Mouse (Mus musculus) heart, adult 2 months (tissue): ENCODE measurements around the gene Irf9. TPM values are rescaled to one million over a fixed set of nuclear protein-coding genes. Genes with fewer than 3 reads are reported as not detected.

Experiments
- DNase-seq, 2 experiments: peaks; one replicate each; pipeline ENCODE4 v3.0.0; 2021
- H3K27ac ChIP-seq: fragments of 200-600 bp; 2 replicates; pipeline ENCODE4 v1.8.1; 2022
- H3K27me3 ChIP-seq: fragments of 200-500 bp; 2 replicates; pipeline ENCODE4 v1.6.1; 2012; ENCODE audit warnings: mild to moderate bottlenecking, low read length, inconsistent platforms, mixed read lengths; ENCODE audit not compliant: control insufficient read depth, insufficient read depth
- H3K36me3 ChIP-seq: fragments of 200-500 bp; 2 replicates; pipeline ENCODE4 v1.6.1; 2012; ENCODE audit warnings: low read length, inconsistent platforms; ENCODE audit not compliant: control insufficient read depth, insufficient read depth
- H3K4me1 ChIP-seq: fragments of 200-500 bp; 2 replicates; pipeline ENCODE4 v1.6.1; 2011; ENCODE audit warnings: low read length; ENCODE audit not compliant: control insufficient read depth, insufficient read depth
- H3K4me3 ChIP-seq: fragments of 200-600 bp; 2 replicates; pipeline ENCODE4 v1.8.1; 2022
- H3K79me2 ChIP-seq: fragments of 200-500 bp; replicated peaks from 2 replicates; pipeline ENCODE4 v1.6.1; 2012; ENCODE audit warnings: mild to moderate bottlenecking, inconsistent platforms, low read length, moderate library complexity, mixed read lengths; ENCODE audit not compliant: control insufficient read depth, insufficient read depth
- H3K9ac ChIP-seq: fragments of 200-500 bp; 2 replicates; pipeline ENCODE4 v1.6.1; 2012; ENCODE audit warnings: low read depth, mild to moderate bottlenecking, control low read depth, inconsistent platforms, low read length, mixed read lengths
- CTCF ChIP-seq: fragments of 200-600 bp; IDR thresholded peaks from 2 replicates; pipeline ENCODE4 v1.8.1; 2022; ENCODE audit warnings: antibody characterized with exemption, mild to moderate bottlenecking, moderate library complexity
- EP300 ChIP-seq: fragments of 200-500 bp; IDR thresholded peaks from 2 replicates; pipeline ENCODE4 v1.6.1; 2011; ENCODE audit warnings: low read depth, low read length, control low read depth; ENCODE audit not compliant: insufficient read depth
- POLR2A ChIP-seq: fragments of 200-500 bp; IDR thresholded peaks from 2 replicates; pipeline ENCODE4 v1.6.1; 2011; ENCODE audit warnings: mild to moderate bottlenecking, low read depth, low read length, control low read depth; ENCODE audit not compliant: insufficient read depth
- WGBS: fragments of 180-500 bp; shearing (Covaris S2); methylation state at CpG from one replicate; pipeline ENCODE4 v1.1.7; 2018; 5-methylcytosine and 5-hydroxymethylcytosine counted together
- intact Hi-C: fragments of 180-260 bp; cut with DNase I; formaldehyde crosslinking; loops from one replicate; pipeline ENCODE4 v1.15.1; 2025
- polyA plus RNA-seq: library from polyadenylated mRNA; depleted of rRNA; stranded (reverse); fragments of >200 nt; gene quantifications from 2 replicates; pipeline ENCODE4 v1.2.3, GENCODE M21; 2012
- total RNA-seq, 2 experiments: library from RNA; stranded (reverse); gene quantifications; 2 replicates each; pipeline ENCODE4 v1.2.3; 2021

The Irf9 gene
- total and polyA plus RNA-seq, 3 experiments, result 9.7 to 22.2 (median 9.8) TPM

GRCm38 (mm10) chr14:55577871-55578667 is 25.3 kb upstream of the Irf9 start, which contains the start of gene Psme1:
TSS of gene Psme1 (plus strand) at chr14:55578123.
- Histone ChIP-seq H3K4me1 (peaks cover 3% of the 10 kb centered on the region; the same call in 1 of the 2 replicates), H3K27me3 (no peaks in the 10 kb centered on the region), H3K4me3 (peak within 1 kb of the TSS; percentile 98), H3K36me3 (no peaks in the 10 kb centered on the region), H3K9ac (peak within 1 kb of the TSS; percentile 95), H3K27ac (peak within 1 kb of the TSS; percentile 94), H3K79me2 (0 out of 2 replicates have a peak, but pooled peaks cover 4% of the 10 kb centered on the region)
- intact Hi-C loops, result loop anchor here (1.0 kb wide), 1 partner anchor 18 kb away; the partner anchor contains the start of genes A730061H03Rik and Dcaf11
- TF ChIP-seq EP300 (0 out of 2 replicates have a peak, but pooled peaks have one; percentile 18), CTCF (no peak), POLR2A (peak; percentile 84)
- peak; percentile 86 to 90 for DNase-seq
- WGBS, result under 1% methylated on average over 32 of the region's 32 CpGs

DNA sequence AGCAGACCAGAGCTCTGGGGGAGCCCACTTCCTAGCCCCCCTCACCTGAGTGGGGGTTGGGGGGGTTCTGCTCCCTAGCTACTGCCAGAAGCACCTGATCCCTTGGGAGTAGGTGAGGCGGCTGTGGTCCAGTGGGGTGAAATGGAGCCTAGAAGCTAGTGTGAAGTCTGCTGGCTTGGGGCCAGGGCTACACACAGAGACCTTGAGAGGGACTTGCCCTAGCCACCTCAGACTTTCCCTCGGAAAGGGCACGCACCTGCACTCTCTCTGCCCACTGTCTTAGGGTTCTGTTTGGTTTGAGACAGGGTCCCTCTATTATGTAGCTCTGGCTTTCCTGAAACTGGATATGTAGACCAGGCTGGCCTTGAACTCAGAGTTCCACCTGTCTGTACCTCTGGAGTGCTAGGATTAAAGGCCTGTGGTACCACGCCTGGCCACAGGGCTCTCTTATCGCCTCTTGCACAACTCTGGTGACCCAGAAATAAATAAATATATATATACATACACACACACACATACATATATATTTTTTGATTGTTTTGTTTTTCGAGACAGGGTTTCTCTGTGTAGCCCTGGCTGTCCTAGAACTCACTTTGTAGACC is 24.6 kb upstream of the Irf9 start:
- DNase-seq, result peak in 1 of 2 experiments; percentile 73
- no peaks in the 10 kb centered on the region for H3K36me3 ChIP-seq
- peak overlapping the region; percentile 94 for H3K27ac ChIP-seq
- WGBS, result 23% methylated on average over 6 of the region's 6 CpGs
- H3K79me2 ChIP-seq, result 0 out of 2 replicates have a peak, but pooled peaks cover 4% of the 10 kb centered on the region
- peaks cover 3% of the 10 kb centered on the region; the same call in 1 of the 2 replicates for H3K4me1 ChIP-seq
- no peaks in the 10 kb centered on the region for H3K27me3 ChIP-seq
- TF ChIP-seq CTCF (no peak), EP300 (no peak), POLR2A (no peak)
- intact Hi-C loops, result loop anchor here (1.0 kb wide), 1 partner anchor 18 kb away; the partner anchor contains the start of genes A730061H03Rik and Dcaf11
- H3K4me3 ChIP-seq, result peak overlapping the region; percentile 98
- H3K9ac ChIP-seq, result peak overlapping the region; percentile 95

- 85% methylated on average over 23 of the region's 23 CpGs for WGBS
- TF ChIP-seq EP300 (no peak), CTCF (no peak), POLR2A (peak; percentile 33; the same call in 1 of the 2 replicates)
- no peak overlapping the region for H3K9ac ChIP-seq
- DNase-seq, result no peak
- no peak overlapping the region for H3K27ac ChIP-seq
- no peak overlapping the region for H3K4me3 ChIP-seq
- intact Hi-C loops, result no loop called here
- H3K27me3 ChIP-seq, result no peaks in the 10 kb centered on the region
- peaks cover 3% of the 10 kb centered on the region; the same call in 1 of the 2 replicates for H3K4me1 ChIP-seq
- 0 out of 2 replicates have a peak, but pooled peaks cover 4% of the 10 kb centered on the region for H3K79me2 ChIP-seq
- H3K36me3 ChIP-seq, result no peaks in the 10 kb centered on the region
Observed at GRCm38 (mm10) chr14:55579511-55580496, 23.6 kb upstream of the Irf9 start.

DNA sequence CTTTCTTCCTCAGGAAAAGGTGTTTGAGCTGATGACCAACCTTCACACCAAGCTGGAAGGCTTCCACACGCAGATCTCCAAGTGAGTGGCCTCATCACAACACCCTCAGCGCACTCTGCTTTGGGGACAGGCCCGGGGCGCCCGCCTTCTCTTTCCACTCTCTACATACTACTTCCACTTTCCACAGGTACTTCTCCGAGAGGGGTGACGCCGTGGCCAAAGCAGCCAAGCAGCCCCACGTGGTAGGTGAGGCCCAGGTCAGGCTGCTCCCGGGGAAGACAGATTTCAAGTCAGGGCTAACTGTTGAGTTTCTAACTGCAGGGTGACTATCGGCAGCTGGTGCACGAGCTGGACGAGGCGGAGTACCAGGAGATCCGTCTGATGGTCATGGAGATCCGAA is 22.6 kb upstream of the Irf9 start:
- no peak overlapping the region for H3K27ac ChIP-seq
- WGBS, result 93% methylated on average over 16 of the region's 16 CpGs
- H3K36me3 ChIP-seq, result no peaks in the 10 kb centered on the region; the same call in 1 of the 2 replicates
- H3K4me3 ChIP-seq, result no peak overlapping the region
- no peak for DNase-seq
- TF ChIP-seq EP300 (no peak), CTCF (no peak), POLR2A (no peak)
- H3K4me1 ChIP-seq, result peaks cover 6% of the 10 kb centered on the region
- H3K27me3 ChIP-seq, result no peaks in the 10 kb centered on the region
- no peak overlapping the region for H3K9ac ChIP-seq
- intact Hi-C loops, result no loop called here
- 0 out of 2 replicates have a peak, but pooled peaks cover 4% of the 10 kb centered on the region for H3K79me2 ChIP-seq

DNA sequence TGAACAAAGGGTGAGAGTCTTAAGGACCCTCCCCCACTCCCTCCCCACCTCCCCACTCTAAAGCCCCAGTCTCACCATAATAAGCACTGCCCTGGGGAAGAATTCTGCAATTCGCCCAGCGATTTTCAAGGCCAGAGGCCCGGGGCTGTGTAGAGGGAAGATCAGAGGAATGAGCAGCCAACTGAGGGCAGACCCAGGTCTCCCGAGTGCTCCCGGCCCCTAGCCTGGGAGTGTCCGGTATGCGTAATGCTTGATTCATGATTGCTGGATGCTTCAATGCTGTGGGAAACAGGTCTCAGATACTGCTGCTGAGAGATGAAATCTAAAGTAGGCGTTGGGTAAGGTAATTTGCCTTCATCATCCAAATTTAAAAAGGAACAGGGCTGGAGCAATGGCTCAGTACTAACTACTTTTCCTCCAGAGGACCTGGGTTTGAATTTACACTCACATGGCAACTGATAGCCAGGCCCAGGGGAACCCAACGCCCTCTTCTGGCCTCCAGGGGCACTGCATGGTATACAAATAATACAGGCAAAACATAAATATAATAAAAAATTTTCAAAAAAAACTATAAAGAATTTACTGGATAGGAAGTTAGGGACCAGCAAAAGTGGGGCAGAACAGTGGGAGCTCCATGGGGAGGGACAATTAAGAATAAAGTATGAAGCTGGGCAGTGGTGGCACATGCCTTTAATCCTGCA is 21.2 kb upstream of the Irf9 start:
- Histone ChIP-seq H3K4me1 (peaks cover 6% of the 10 kb centered on the region), H3K9ac (no peak overlapping the region), H3K79me2 (0 out of 2 replicates have a peak, but pooled peaks cover 4% of the 10 kb centered on the region), H3K27me3 (no peaks in the 10 kb centered on the region), H3K36me3 (no peaks in the 10 kb centered on the region; the same call in 1 of the 2 replicates), H3K4me3 (no peak overlapping the region), H3K27ac (no peak overlapping the region)
- WGBS, result 74% methylated on average over 9 of the region's 9 CpGs
- no peak for DNase-seq
- TF ChIP-seq POLR2A (no peak), CTCF (peak; percentile 72)
- intact Hi-C loops, result no loop called here
